Mouse (Mus musculus) layer of hippocampus, adult 2 months (tissue): ENCODE results near the gene Srl. TPM values are rescaled to one million over a fixed set of nuclear protein-coding genes. Genes with fewer than 3 reads are reported as not detected.
A peak's percentile ranks its signal among the peaks of the same experiment; 100 is the strongest.
"Not testable (repeated sequence)": the region's sequence is repeated elsewhere in the genome, so short reads cannot be mapped to it uniquely, and the experiment has no call there.

Experiments
- DNase-seq, 2 experiments: peaks; one replicate each; pipeline ENCODE4 v3.0.0; 2022; ENCODE audit warnings: low spot score in 2 of 2
- H3K27ac ChIP-seq: fragments of 200-600 bp; 2 replicates; pipeline ENCODE4 v1.8.1; 2022
- H3K4me3 ChIP-seq: fragments of 200-600 bp; 2 replicates; pipeline ENCODE4 v1.8.1; 2022; ENCODE audit warnings: mild to moderate bottlenecking
- CTCF ChIP-seq: fragments of 200-600 bp; conservative IDR thresholded peaks from 2 replicates; pipeline ENCODE4 v1.8.1; 2022; ENCODE audit warnings: antibody characterized with exemption, mild to moderate bottlenecking, moderate library complexity
- long read RNA-seq, 2 experiments: library from polyadenylated mRNA; stranded (forward); transcript quantifications; one replicate each; pipeline ENCODE4 v2.0.0; 2021; ENCODE audit warnings: borderline mapping rate in 2 of 2
- total RNA-seq, 2 experiments: library from RNA; stranded (reverse); gene quantifications; 2 replicates each; pipeline ENCODE4 v1.2.3; 2021

Srl gene
- total RNA-seq = 10 to 100 TPM; 13.2 to 14.9 TPM
- long read RNA-seq, experiment 1, partial matches to known transcripts = 0 of 5 reads
- long read RNA-seq, experiment 1, other reads (novel, unspliced or antisense) = 5 of 5 reads
- long read RNA-seq, experiment 2, full-length matches to known transcripts = 1 of 9 reads
- long read RNA-seq, experiment 2, partial matches to known transcripts = 0 of 9 reads
- long read RNA-seq, experiment 2, other reads (novel, unspliced or antisense) = 8 of 9 reads

DNA sequence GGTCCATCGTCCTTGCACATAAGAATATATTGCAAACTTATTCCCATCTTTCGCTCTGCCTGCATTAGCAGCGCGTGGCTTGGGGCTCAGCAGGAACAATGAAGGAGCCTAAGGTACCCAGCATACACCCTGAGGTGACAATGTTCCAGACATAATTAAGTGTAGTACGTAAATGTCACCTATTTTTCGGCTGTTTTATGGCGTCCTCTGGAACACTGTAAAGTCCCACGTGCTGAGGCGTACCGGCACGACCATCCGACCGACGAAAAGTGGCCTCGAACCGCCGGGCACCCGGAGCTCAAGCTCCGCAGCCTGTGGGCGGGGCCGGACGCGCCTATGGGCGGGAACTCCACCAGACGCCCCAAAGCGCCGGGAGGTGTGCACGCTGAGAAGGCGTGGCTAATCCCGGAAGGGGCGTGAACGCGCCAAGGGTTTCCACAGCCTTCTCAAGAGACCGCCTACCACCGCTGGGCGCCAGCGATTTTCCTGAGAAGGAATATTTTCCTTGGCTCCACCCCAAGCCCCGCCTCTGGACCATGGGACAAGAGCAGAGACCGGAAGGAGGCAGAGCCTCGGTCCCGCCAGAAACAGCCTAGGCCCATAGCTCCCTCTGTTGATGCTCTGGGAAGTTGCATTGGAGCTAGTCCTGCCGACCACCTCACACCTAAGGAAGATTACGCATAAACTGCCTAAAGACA lies at the start of gene Srl:
Gene Srl (minus strand): TSS at position 316 of the 698 bp plus-strand sequence.
- peak; percentile 99 to 100 for DNase-seq
- peak within 1 kb of the TSS; percentile 66 for H3K4me3 ChIP-seq
- TF ChIP-seq CTCF = peak; percentile 92
- H3K27ac ChIP-seq = peak within 1 kb of the TSS; percentile 84

DNA sequence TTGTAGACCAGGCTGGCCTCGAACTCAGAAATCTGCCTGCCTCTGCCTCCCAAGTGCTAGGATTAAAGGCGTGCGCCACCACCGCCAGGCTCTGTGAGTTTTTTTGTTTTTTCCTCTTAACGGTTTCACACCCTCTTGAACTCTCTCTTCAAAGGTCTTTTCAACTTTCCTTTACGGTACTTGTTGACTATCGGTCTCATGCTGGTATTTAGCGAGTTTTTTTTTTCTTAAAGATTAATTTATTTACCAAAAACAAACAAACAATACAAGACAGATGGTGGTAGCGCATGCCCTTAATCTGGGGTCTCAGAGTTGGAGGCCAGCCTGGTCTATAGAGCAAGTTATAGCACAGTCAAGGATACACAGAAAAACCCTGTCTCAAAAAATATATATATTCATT lies 48.6 kb upstream of the Srl start:
- TF ChIP-seq CTCF = no peak
- Histone ChIP-seq H3K27ac (no peak overlapping the region), H3K4me3 (no peak overlapping the region)
- no peak for DNase-seq

DNA sequence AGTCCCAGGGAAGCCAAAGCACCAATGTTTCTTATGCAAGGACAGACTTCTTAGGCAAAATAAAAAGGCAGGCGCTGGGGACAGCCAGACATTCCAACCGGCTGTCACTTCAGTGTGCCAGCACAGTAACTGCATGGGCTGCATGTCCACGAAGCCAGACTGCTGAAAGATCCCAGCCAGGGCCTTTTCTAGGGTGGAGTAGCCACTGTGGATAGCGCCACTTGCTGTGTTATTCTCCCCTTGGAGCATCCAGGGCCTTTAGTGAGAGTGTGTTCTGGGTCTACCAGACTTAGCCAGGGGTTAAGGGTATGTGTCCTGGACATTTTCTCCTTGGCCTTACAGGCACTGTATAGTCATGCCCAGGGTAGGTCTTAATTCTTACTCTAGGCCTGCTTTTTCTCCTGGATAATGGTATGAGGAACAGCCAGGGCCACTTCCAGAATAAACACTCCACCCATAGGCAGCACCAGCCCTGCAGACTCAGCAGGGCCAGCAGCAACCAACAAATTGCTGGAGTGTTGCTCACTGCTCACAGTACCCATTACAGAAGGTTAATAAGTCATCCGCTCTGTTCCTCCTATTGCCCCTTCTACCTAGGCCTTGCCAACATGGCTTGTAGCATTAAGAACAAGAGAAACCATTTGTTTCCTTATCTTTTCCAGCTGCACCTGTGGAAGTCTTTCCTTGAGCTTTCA lies 46.0 kb upstream of the Srl start:
- Histone ChIP-seq H3K27ac (peak overlapping the region; percentile 74; the same call in 1 of the 2 replicates), H3K4me3 (no peak overlapping the region)
- no peak for TF ChIP-seq CTCF
- DNase-seq = no peak

- H3K4me3 ChIP-seq = peak overlapping the region; percentile 62
- H3K27ac ChIP-seq = peak overlapping the region; percentile 74
- peak; percentile 81 to 88 for DNase-seq
- TF ChIP-seq CTCF = peak; percentile 30
Observed at GRCm38 (mm10) chr16:4586531-4587123, 45.0 kb upstream of the Srl start.

GRCm38 (mm10) chr16:4585642-4586530 lies 44.3 kb upstream of the Srl start:
- Histone ChIP-seq H3K27ac (peak overlapping the region; percentile 65), H3K4me3 (peak overlapping the region; percentile 62)
- DNase-seq = no peak
- TF ChIP-seq CTCF = no peak

DNA sequence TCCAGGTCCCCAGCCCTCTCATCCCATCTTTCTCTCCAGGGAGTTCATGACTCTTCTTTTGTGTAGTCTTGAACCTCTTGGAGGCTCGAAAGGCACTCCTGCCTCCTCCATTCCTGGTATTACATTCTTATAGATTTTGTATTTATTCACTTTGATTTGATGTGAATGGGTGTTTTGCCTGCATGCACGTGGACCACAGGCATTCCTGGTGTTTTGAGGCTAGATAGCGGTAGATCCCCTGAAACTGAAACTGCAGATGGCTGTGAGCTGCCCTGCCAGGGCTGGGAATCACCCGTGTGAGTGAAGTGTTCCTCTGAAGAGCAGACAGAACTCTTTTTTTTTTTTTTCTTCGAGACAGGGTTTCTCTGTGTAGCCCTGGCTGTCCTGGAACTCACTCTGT lies 42.8 kb upstream of the Srl start:
- H3K4me3 ChIP-seq = no peak overlapping the region
- DNase-seq = no peak
- H3K27ac ChIP-seq = no peak overlapping the region
- TF ChIP-seq CTCF = no peak

DNA sequence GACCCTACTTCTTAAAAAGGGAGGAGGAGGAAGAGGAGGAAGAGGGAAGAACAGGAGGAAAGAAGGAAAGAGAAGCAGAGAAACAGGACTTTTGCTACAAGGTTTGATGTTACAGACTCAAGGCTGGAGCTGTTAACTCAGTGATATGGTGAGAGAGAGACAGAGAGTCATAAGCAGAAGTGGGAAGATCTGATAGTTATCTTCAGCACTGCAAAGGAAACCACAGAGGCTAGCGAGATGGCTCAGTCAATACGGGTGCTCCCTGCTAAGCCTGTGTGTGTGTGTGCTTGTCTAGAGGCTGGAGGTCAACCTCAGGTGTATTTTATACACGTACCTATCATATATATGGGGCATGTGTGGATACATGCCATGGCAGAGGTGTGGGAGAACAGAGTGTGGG lies 42.2 kb upstream of the Srl start:
- TF ChIP-seq CTCF = no peak
- DNase-seq = no peak

DNA sequence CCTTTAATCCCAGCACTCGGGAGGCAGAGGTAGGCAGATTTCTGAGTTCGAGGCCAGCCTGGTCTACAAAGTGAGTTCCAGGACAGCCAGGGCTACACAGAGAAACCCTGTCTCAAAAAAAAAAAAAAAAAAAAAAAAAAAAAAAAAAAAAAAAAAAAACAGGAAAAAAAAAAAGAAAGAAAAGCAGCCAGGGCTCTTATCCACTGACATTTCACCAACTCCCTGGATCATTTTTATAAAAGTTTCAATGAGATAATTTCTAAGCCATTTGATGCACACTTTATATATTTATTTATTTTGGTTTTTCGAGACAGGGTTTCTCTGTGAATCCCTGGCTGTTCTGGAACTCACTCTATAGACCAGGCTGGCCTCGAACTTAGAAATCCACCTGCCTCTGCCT lies 39.6 kb upstream of the Srl start:
- not testable (repeated sequence) for H3K4me3 ChIP-seq, DNase-seq, H3K27ac ChIP-seq

More for the DNA sequence above, 42.2 kb upstream of the Srl start:
- no peak overlapping the region for H3K27ac ChIP-seq
- no peak overlapping the region for H3K4me3 ChIP-seq

DNA sequence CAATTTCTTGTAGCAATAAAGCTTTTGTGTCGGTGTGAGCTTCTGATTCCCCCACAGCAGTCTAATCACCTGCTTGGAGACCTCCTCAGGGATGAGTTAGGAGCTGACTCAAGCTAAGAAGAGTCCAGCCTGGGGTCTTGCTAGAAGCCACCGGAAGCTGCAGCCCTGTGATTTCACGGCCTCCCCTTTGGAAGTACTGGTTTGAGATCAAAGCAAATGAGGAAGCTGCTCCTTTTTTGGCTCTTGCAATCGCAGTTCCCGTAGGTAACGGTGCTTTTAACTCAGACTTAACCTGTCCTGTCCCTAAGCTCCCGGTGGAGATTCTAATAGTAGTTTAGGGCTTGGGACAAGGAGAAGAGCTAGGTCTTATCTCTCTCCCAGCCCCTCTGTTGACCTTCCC lies 37.0 kb upstream of the Srl start:
- no peak for TF ChIP-seq CTCF
- no peak overlapping the region for H3K4me3 ChIP-seq

DNA sequence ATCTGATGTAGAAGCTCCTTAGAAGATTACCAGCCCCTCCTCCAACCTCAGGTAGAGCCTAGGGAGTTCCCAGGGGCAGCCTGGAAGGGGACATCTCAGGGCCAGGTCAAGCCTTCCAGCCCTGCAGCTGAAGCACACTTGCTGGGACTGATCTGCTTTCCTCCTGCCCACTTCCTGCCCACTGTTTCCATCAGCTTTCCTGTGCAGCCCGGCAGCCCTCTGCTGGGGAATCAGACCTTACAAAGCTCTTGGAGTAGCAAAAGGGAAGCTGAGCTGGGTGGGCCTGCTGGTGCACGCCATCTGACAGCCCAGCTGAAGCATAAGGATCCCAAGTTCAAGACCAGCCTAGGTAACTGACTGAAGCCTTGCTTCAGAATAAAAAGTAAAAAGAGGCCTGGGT lies 35.3 kb upstream of the Srl start:
- H3K27ac ChIP-seq = no peak overlapping the region
- no peak for DNase-seq
- H3K4me3 ChIP-seq = no peak overlapping the region
- TF ChIP-seq CTCF = no peak

More for the DNA sequence above, 37.0 kb upstream of the Srl start:
- DNase-seq = no peak
- no peak overlapping the region for H3K27ac ChIP-seq

GRCm38 (mm10) chr16:4576038-4576437 lies 34.4 kb upstream of the Srl start:
- no peak overlapping the region for H3K4me3 ChIP-seq
- DNase-seq = no peak
- H3K27ac ChIP-seq = no peak overlapping the region
- no peak for TF ChIP-seq CTCF

DNA sequence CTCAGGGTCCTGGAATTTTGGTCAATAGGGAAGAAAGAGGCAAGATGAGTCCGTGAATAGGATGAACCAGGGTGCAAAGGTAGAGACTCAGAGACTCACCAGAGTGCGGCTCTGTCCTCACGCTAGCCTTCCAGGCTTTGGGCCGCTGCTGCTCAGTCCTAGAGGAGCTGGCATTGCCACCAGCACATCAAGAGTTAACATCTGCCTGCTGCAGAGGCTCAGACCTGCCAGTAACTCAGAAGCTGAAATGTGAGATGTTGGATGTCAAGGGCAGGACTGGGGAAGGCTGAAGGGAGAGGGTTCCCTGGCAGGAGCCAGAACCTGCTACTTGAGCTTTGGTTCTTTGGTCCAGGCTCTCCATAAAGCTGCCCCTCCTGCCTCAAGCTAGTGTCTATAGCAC lies 29.1 kb upstream of the Srl start:
- TF ChIP-seq CTCF = no peak
- Histone ChIP-seq H3K27ac (no peak overlapping the region), H3K4me3 (no peak overlapping the region)
- no peak for DNase-seq
